Mouse (Mus musculus) R1 (cell line): Measurements from ENCODE around the gene Gpr157.

Experiments used
- DNase-seq: peaks from one replicate; pipeline ENCODE4 v3.0.0-alpha.2; 2018; ENCODE audit warnings: low read depth, low spot score

The Gpr157 gene

GRCm38 (mm10) chr4:150146286-150146685 is 59.1 kb downstream of the Gpr157 start:
- DNase-seq = no peak

DNA sequence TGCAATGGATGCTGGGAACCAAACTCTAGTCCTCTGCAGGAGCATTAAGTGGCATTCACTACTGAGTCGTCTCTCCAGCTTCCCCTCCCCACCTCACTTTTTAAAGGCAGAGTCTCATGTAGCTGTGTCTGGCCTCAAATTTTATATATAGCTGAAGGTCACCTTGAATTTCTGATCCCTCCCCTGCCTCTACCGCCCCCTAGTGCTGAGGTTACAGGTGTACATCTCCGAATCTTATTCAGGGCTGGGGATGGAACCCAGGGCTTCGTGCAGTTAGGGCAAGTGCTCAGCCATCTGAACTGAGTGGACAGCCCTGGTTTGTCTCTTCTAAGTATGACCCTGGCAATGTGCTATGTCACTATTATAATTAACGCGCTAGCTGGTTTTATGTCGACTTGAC is 63.9 kb downstream of the Gpr157 start:
- peak; percentile 73 for DNase-seq

- DNase-seq = no peak
These were observed 65.3 kb downstream of the Gpr157 start for GRCm38 (mm10) chr4:150152483-150152882.

GRCm38 (mm10) chr4:150155301-150155700 is 68.1 kb downstream of the Gpr157 start:
- DNase-seq = peak; percentile 87
